Mouse (Mus musculus): ENCODE results near the gene Snd1. TPM values are rescaled to one million over a fixed set of nuclear protein-coding genes. Genes with fewer than 3 reads are reported as not detected.

Snd1 gene
- polyA plus RNA-seq, 1 experiment: 57.6 TPM

GRCm38 (mm10) chr6:28847616-28848015 is 372.7 kb downstream of the Snd1 start:
- Histone ChIP-seq H3K9me3 (no peaks in the 10 kb centered on the region), H3K4me1 (peaks cover 55% of the 10 kb centered on the region), H3K27me3 (replicated peaks) (no peaks in the 10 kb centered on the region), H3K36me3 (replicated peaks; ENCODE audit: low read length) (peaks cover 28% of the 10 kb centered on the region), H3K4me3 (replicated peaks) (no peak overlapping the region)
- TF ChIP-seq FLI1 (IDR thresholded peaks at IDR 0.05; ENCODE audit: low read length) (no peak), GATA1 (IDR thresholded peaks at IDR 0.05; ENCODE audit: borderline replicate concordance, low read length) (no peak)

DNA sequence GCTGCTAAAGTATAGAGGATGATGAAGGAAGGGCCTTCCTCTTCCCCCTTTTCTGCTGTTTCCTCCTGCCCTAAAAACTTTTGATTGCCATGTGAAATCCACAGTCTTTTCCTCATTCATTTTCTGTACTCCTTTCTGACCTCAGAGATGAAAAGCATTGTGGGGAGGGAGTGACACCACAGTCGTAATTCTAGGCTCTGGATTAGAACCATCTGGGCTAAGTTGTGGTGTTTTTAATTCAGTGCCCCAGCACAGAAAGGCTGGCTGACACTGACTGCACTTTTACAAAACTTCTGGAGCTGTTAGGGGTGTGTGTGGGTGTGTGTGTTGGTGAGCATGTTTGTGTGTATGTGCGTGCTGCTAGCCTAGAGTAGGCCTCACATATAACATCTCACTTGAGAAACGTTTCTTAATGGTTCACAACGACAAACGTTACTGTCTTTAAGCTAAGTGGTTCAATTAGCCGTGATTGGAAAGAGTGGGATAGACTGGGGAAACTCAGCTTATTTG is 373.4 kb downstream of the Snd1 start:
- H3K9me3 ChIP-seq: no peaks in the 10 kb centered on the region
- H3K27me3 ChIP-seq (replicated peaks): no peaks in the 10 kb centered on the region
- H3K4me1 ChIP-seq: peaks cover 51% of the 10 kb centered on the region
- TF ChIP-seq FLI1 (IDR thresholded peaks at IDR 0.05; ENCODE audit: low read length) (no peak), GATA1 (IDR thresholded peaks at IDR 0.05; ENCODE audit: borderline replicate concordance, low read length) (no peak)
- peaks cover 29% of the 10 kb centered on the region for H3K36me3 ChIP-seq (replicated peaks; ENCODE audit: low read length)
- no peak overlapping the region for H3K4me3 ChIP-seq (replicated peaks)

DNA sequence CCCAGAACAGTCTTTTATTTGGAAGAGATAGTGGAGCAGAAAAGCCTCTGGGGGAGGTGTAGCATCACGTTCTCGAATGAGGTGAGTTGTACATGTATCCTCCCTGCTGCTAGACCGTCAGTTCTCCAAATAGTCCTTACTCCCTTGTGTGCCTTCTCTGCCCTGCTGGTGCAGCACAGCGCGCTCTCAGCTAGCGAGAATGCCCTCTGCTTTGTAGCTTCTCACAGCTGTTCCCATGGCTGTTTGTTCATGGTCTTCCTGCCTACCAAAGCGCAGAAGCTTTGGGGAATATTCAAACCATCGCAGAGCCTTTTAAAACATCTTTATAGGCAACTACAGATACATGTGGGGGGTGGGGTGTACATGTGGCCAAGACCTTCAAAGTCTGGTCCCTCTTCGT is 374.0 kb downstream of the Snd1 start:
- TF ChIP-seq GATA1 (IDR thresholded peaks at IDR 0.05; ENCODE audit: borderline replicate concordance, low read length) (no peak), FLI1 (IDR thresholded peaks at IDR 0.05; ENCODE audit: low read length) (no peak)
- Histone ChIP-seq H3K9me3 (no peaks in the 10 kb centered on the region), H3K27me3 (replicated peaks) (no peaks in the 10 kb centered on the region), H3K36me3 (replicated peaks; ENCODE audit: low read length) (peaks cover 34% of the 10 kb centered on the region), H3K4me1 (peaks cover 53% of the 10 kb centered on the region), H3K4me3 (replicated peaks) (peak overlapping the region; percentile 14)

DNA sequence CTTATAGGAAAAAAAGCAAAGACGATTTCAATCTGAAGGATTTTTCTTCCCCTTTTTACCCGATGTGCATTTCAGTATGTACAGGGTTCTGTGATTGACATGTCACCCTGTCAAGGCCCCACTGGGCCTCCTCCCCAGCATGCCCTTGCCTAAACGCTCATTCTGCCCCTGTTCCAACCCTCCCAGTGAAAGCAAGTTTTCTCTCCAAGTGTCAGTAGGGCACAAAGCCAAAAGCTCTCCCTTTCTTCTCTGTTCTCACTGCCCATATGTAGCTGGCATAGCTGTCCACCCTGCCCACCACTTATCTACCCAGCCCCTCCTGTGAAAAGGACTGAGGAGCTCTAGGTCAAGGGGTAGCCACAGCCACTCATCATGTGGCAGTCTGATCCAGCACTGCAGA is 374.4 kb downstream of the Snd1 start:
- Histone ChIP-seq H3K4me1 (peaks cover 54% of the 10 kb centered on the region), H3K27me3 (replicated peaks) (no peaks in the 10 kb centered on the region), H3K9me3 (no peaks in the 10 kb centered on the region), H3K36me3 (replicated peaks; ENCODE audit: low read length) (peaks cover 38% of the 10 kb centered on the region), H3K4me3 (replicated peaks) (no peak overlapping the region)
- TF ChIP-seq GATA1 (IDR thresholded peaks at IDR 0.05; ENCODE audit: borderline replicate concordance, low read length) (no peak), FLI1 (IDR thresholded peaks at IDR 0.05; ENCODE audit: low read length) (no peak)

GRCm38 (mm10) chr6:28850326-28850900 is 375.5 kb downstream of the Snd1 start:
- H3K9me3 ChIP-seq: no peaks in the 10 kb centered on the region
- H3K4me3 ChIP-seq (replicated peaks): no peak overlapping the region
- peaks cover 44% of the 10 kb centered on the region for H3K36me3 ChIP-seq (replicated peaks; ENCODE audit: low read length)
- TF ChIP-seq FLI1 (IDR thresholded peaks at IDR 0.05; ENCODE audit: low read length) (no peak), GATA1 (IDR thresholded peaks at IDR 0.05; ENCODE audit: borderline replicate concordance, low read length) (no peak)
- peaks cover 65% of the 10 kb centered on the region for H3K4me1 ChIP-seq
- H3K27me3 ChIP-seq (replicated peaks): no peaks in the 10 kb centered on the region

- no peaks in the 10 kb centered on the region for H3K27me3 ChIP-seq (replicated peaks)
- H3K4me1 ChIP-seq: peaks cover 81% of the 10 kb centered on the region
- H3K9me3 ChIP-seq: no peaks in the 10 kb centered on the region
- H3K4me3 ChIP-seq (replicated peaks): no peak overlapping the region
- peaks cover 44% of the 10 kb centered on the region for H3K36me3 ChIP-seq (replicated peaks; ENCODE audit: low read length)
- TF ChIP-seq GATA1 (IDR thresholded peaks at IDR 0.05; ENCODE audit: borderline replicate concordance, low read length) (no peak), FLI1 (IDR thresholded peaks at IDR 0.05; ENCODE audit: low read length) (no peak)
Measured at GRCm38 (mm10) chr6:28852342-28852741, 377.4 kb downstream of the Snd1 start.

DNA sequence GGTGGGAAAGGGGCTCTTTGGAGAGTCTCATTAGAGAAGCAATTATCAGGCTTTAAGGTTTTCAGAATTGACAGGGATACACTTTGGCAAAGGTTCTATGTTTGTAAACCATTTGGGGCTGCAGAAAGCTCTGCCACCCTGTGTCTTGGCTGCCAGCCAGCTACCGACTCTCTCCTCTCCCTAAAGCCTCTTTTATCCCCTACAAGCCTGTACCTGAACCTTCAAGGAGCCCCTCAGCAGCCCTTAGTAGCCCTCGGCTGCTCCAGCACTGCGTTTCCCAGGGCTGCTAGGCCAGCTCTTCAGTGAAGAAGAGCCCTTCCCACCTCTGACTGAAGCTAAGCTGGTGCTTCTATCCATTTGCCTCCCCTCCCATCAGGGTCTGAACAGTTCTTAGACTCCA is 378.2 kb downstream of the Snd1 start:
- TF ChIP-seq GATA1 (IDR thresholded peaks at IDR 0.05; ENCODE audit: borderline replicate concordance, low read length): no peak
- no peak for TF ChIP-seq FLI1 (IDR thresholded peaks at IDR 0.05; ENCODE audit: low read length)
- Histone ChIP-seq H3K36me3 (replicated peaks; ENCODE audit: low read length) (peaks cover 44% of the 10 kb centered on the region), H3K4me1 (peaks cover 81% of the 10 kb centered on the region), H3K9me3 (no peaks in the 10 kb centered on the region), H3K27me3 (replicated peaks) (no peaks in the 10 kb centered on the region), H3K4me3 (replicated peaks) (no peak overlapping the region)

GRCm38 (mm10) chr6:28853654-28854053 is 378.7 kb downstream of the Snd1 start:
- H3K9me3 ChIP-seq: no peaks in the 10 kb centered on the region
- H3K27me3 ChIP-seq (replicated peaks): no peaks in the 10 kb centered on the region
- no peak overlapping the region for H3K4me3 ChIP-seq (replicated peaks)
- H3K4me1 ChIP-seq: peaks cover 81% of the 10 kb centered on the region
- peaks cover 45% of the 10 kb centered on the region for H3K36me3 ChIP-seq (replicated peaks; ENCODE audit: low read length)
- TF ChIP-seq GATA1 (IDR thresholded peaks at IDR 0.05; ENCODE audit: borderline replicate concordance, low read length): no peak
- no peak for TF ChIP-seq FLI1 (IDR thresholded peaks at IDR 0.05; ENCODE audit: low read length)

- Histone ChIP-seq H3K4me3 (replicated peaks) (no peak overlapping the region), H3K4me1 (peaks cover 81% of the 10 kb centered on the region), H3K27me3 (replicated peaks) (no peaks in the 10 kb centered on the region), H3K9me3 (no peaks in the 10 kb centered on the region), H3K36me3 (replicated peaks; ENCODE audit: low read length) (peaks cover 50% of the 10 kb centered on the region)
- TF ChIP-seq FLI1 (IDR thresholded peaks at IDR 0.05; ENCODE audit: low read length) (no peak), GATA1 (IDR thresholded peaks at IDR 0.05; ENCODE audit: borderline replicate concordance, low read length) (no peak)
Measured at GRCm38 (mm10) chr6:28854598-28854997, 379.7 kb downstream of the Snd1 start.

GRCm38 (mm10) chr6:28855442-28855841 is 380.5 kb downstream of the Snd1 start:
- Histone ChIP-seq H3K36me3 (replicated peaks; ENCODE audit: low read length) (peaks cover 52% of the 10 kb centered on the region), H3K4me1 (peaks cover 87% of the 10 kb centered on the region), H3K9me3 (no peaks in the 10 kb centered on the region), H3K4me3 (replicated peaks) (no peak overlapping the region), H3K27me3 (replicated peaks) (no peaks in the 10 kb centered on the region)
- TF ChIP-seq GATA1 (IDR thresholded peaks at IDR 0.05; ENCODE audit: borderline replicate concordance, low read length) (no peak), FLI1 (IDR thresholded peaks at IDR 0.05; ENCODE audit: low read length) (no peak)
